Mouse (Mus musculus): ENCODE data around the gene Rps18.

- no peak for TF ChIP-seq CTCF (IDR thresholded peaks at IDR 0.05; ENCODE audit: low read depth, low read length)
- no peak for TF ChIP-seq POLR2A (IDR thresholded peaks at IDR 0.05; ENCODE audit: extremely low read depth, insufficient read depth, low read length)
Measured at GRCm38 (mm10) chr17:33952879-33953278, 2.9 kb downstream of the Rps18 start.

Data from liver, adult 2 months (tissue).